Mouse (Mus musculus): Measurements from ENCODE around the gene Rhod. TPM values are rescaled to one million over a fixed set of nuclear protein-coding genes. Genes with fewer than 3 reads are reported as not detected.

The Rhod gene
- polyA plus RNA-seq, 1 experiment from 2014 or later = 6.4 TPM

GRCm38 (mm10) chr19:4441621-4442161 lies 2.5 kb upstream of the Rhod start:
- no peak overlapping the region for H3K4me3 ChIP-seq (ENCODE audit: low read length)
- H3K36me3 ChIP-seq (ENCODE audit: control insufficient read depth, insufficient read depth, low read length) = no peaks in the 10 kb centered on the region
- no peak overlapping the region for H3K9ac ChIP-seq (ENCODE audit: low read depth, low read length)
- ATAC-seq = no peak
- H3K27me3 ChIP-seq (replicated peaks; ENCODE audit: control insufficient read depth, insufficient read depth, low read length) = peaks cover 12% of the 10 kb centered on the region
- no peak overlapping the region for H3K27ac ChIP-seq (ENCODE audit: low read depth, low read length)
- 29% methylated on average over 10 of the region's 10 CpGs for WGBS
- peaks cover 13% of the 10 kb centered on the region for H3K4me1 ChIP-seq (ENCODE audit: control insufficient read depth, insufficient read depth, low read depth, low read length)
- H3K4me2 ChIP-seq (ENCODE audit: low read length) = no peak overlapping the region
- no peaks in the 10 kb centered on the region for H3K9me3 ChIP-seq (ENCODE audit: control insufficient read depth, low read length)

GRCm38 (mm10) chr19:4441090-4441591 lies 1.9 kb upstream of the Rhod start:
- peaks cover 13% of the 10 kb centered on the region for H3K4me1 ChIP-seq (ENCODE audit: control insufficient read depth, insufficient read depth, low read depth, low read length)
- H3K27me3 ChIP-seq (replicated peaks; ENCODE audit: control insufficient read depth, insufficient read depth, low read length) = peaks cover 12% of the 10 kb centered on the region
- H3K4me2 ChIP-seq (ENCODE audit: low read length) = no peak overlapping the region
- ATAC-seq = no peak
- H3K9ac ChIP-seq (ENCODE audit: low read depth, low read length) = no peak overlapping the region
- no peaks in the 10 kb centered on the region for H3K36me3 ChIP-seq (ENCODE audit: control insufficient read depth, insufficient read depth, low read length)
- no peaks in the 10 kb centered on the region for H3K9me3 ChIP-seq (ENCODE audit: control insufficient read depth, low read length)
- no peak overlapping the region for H3K4me3 ChIP-seq (ENCODE audit: low read length)
- H3K27ac ChIP-seq (ENCODE audit: low read depth, low read length) = no peak overlapping the region
- WGBS = 26% methylated on average over 6 of the region's 6 CpGs

- no peak overlapping the region for H3K9ac ChIP-seq (ENCODE audit: low read depth, low read length)
- no peak overlapping the region for H3K27ac ChIP-seq (ENCODE audit: low read depth, low read length)
- H3K4me3 ChIP-seq (ENCODE audit: low read length) = no peak overlapping the region
- H3K27me3 ChIP-seq (replicated peaks; ENCODE audit: control insufficient read depth, insufficient read depth, low read length) = peaks cover 12% of the 10 kb centered on the region
- H3K9me3 ChIP-seq (ENCODE audit: control insufficient read depth, low read length) = no peaks in the 10 kb centered on the region
- peaks cover 13% of the 10 kb centered on the region for H3K4me1 ChIP-seq (ENCODE audit: control insufficient read depth, insufficient read depth, low read depth, low read length)
- WGBS = 14% methylated on average over 8 of the region's 8 CpGs
- H3K36me3 ChIP-seq (ENCODE audit: control insufficient read depth, insufficient read depth, low read length) = no peaks in the 10 kb centered on the region
- no peak for ATAC-seq
- H3K4me2 ChIP-seq (ENCODE audit: low read length) = peak overlapping the region; percentile 11; the same call in 1 of the 2 replicates
These were observed 990 bp upstream of the Rhod start for GRCm38 (mm10) chr19:4440222-4440621.

- peak overlapping the region; percentile 94 for H3K4me2 ChIP-seq (ENCODE audit: low read length)
- H3K9ac ChIP-seq (ENCODE audit: low read depth, low read length) = peak overlapping the region; percentile 67
- H3K27me3 ChIP-seq (replicated peaks; ENCODE audit: control insufficient read depth, insufficient read depth, low read length) = peaks cover 12% of the 10 kb centered on the region
- H3K36me3 ChIP-seq (ENCODE audit: control insufficient read depth, insufficient read depth, low read length) = no peaks in the 10 kb centered on the region
- H3K4me3 ChIP-seq (ENCODE audit: low read length) = peak overlapping the region; percentile 51
- peaks cover 13% of the 10 kb centered on the region for H3K4me1 ChIP-seq (ENCODE audit: control insufficient read depth, insufficient read depth, low read depth, low read length)
- no peak overlapping the region; the same call in 1 of the 2 replicates for H3K27ac ChIP-seq (ENCODE audit: low read depth, low read length)
- H3K9me3 ChIP-seq (ENCODE audit: control insufficient read depth, low read length) = no peaks in the 10 kb centered on the region
- 7% methylated on average over 8 of the region's 8 CpGs for WGBS
- ATAC-seq = no peak
These were observed 456 bp downstream of the Rhod start for GRCm38 (mm10) chr19:4438791-4439160.

- WGBS = 78% methylated on average over 6 of the region's 6 CpGs
- Histone ChIP-seq H3K9me3 (ENCODE audit: control insufficient read depth, low read length) (no peaks in the 10 kb centered on the region), H3K4me3 (ENCODE audit: low read length) (no peak overlapping the region)
These were observed 1.3 kb downstream of the Rhod start for GRCm38 (mm10) chr19:4437886-4438285.

GRCm38 (mm10) chr19:4436254-4436653 lies 3.0 kb downstream of the Rhod start:
- Histone ChIP-seq H3K4me3 (ENCODE audit: low read length) (no peak overlapping the region), H3K9ac (ENCODE audit: low read depth, low read length) (no peak overlapping the region), H3K4me2 (ENCODE audit: low read length) (no peak overlapping the region), H3K27me3 (replicated peaks; ENCODE audit: control insufficient read depth, insufficient read depth, low read length) (peaks cover 12% of the 10 kb centered on the region), H3K36me3 (ENCODE audit: control insufficient read depth, insufficient read depth, low read length) (no peaks in the 10 kb centered on the region), H3K9me3 (ENCODE audit: control insufficient read depth, low read length) (no peaks in the 10 kb centered on the region), H3K27ac (ENCODE audit: low read depth, low read length) (no peak overlapping the region), H3K4me1 (ENCODE audit: control insufficient read depth, insufficient read depth, low read depth, low read length) (peaks cover 13% of the 10 kb centered on the region)
- no peak for ATAC-seq
- 95% methylated on average over 3 of the region's 3 CpGs for WGBS

More at GRCm38 (mm10) chr19:4437886-4438285, 1.3 kb downstream of the Rhod start:
- Histone ChIP-seq H3K4me1 (ENCODE audit: control insufficient read depth, insufficient read depth, low read depth, low read length) (peaks cover 13% of the 10 kb centered on the region), H3K9ac (ENCODE audit: low read depth, low read length) (no peak overlapping the region), H3K27me3 (replicated peaks; ENCODE audit: control insufficient read depth, insufficient read depth, low read length) (peaks cover 12% of the 10 kb centered on the region), H3K27ac (ENCODE audit: low read depth, low read length) (no peak overlapping the region), H3K36me3 (ENCODE audit: control insufficient read depth, insufficient read depth, low read length) (no peaks in the 10 kb centered on the region), H3K4me2 (ENCODE audit: low read length) (no peak overlapping the region)
- ATAC-seq = no peak

- ATAC-seq = no peak
- Histone ChIP-seq H3K27ac (ENCODE audit: low read depth, low read length) (no peak overlapping the region), H3K9me3 (ENCODE audit: control insufficient read depth, low read length) (no peaks in the 10 kb centered on the region), H3K27me3 (replicated peaks; ENCODE audit: control insufficient read depth, insufficient read depth, low read length) (peaks cover 8% of the 10 kb centered on the region), H3K36me3 (ENCODE audit: control insufficient read depth, insufficient read depth, low read length) (no peaks in the 10 kb centered on the region), H3K4me1 (ENCODE audit: control insufficient read depth, insufficient read depth, low read depth, low read length) (peaks cover 10% of the 10 kb centered on the region), H3K4me2 (ENCODE audit: low read length) (no peak overlapping the region), H3K9ac (ENCODE audit: low read depth, low read length) (no peak overlapping the region), H3K4me3 (ENCODE audit: low read length) (no peak overlapping the region)
- WGBS = 83% methylated on average over 1 of the region's 1 CpGs
These were observed 4.2 kb downstream of the Rhod start for GRCm38 (mm10) chr19:4434999-4435398.

- no peaks in the 10 kb centered on the region for H3K36me3 ChIP-seq (ENCODE audit: control insufficient read depth, insufficient read depth, low read length)
- no peaks in the 10 kb centered on the region for H3K9me3 ChIP-seq (ENCODE audit: control insufficient read depth, low read length)
- no peak overlapping the region for H3K4me3 ChIP-seq (ENCODE audit: low read length)
- no peak overlapping the region for H3K9ac ChIP-seq (ENCODE audit: low read depth, low read length)
- WGBS = 75% methylated on average over 1 of the region's 1 CpGs
- H3K4me1 ChIP-seq (ENCODE audit: control insufficient read depth, insufficient read depth, low read depth, low read length) = no peaks in the 10 kb centered on the region
- no peak overlapping the region for H3K4me2 ChIP-seq (ENCODE audit: low read length)
- H3K27ac ChIP-seq (ENCODE audit: low read depth, low read length) = no peak overlapping the region
- peaks cover 5% of the 10 kb centered on the region for H3K27me3 ChIP-seq (replicated peaks; ENCODE audit: control insufficient read depth, insufficient read depth, low read length)
- no peak for ATAC-seq
These were observed 5.5 kb downstream of the Rhod start for GRCm38 (mm10) chr19:4433756-4434155.

GRCm38 (mm10) chr19:4430091-4430620 lies 9.1 kb downstream of the Rhod start:
- H3K9ac ChIP-seq (ENCODE audit: low read depth, low read length) = no peak overlapping the region
- no peak for ATAC-seq
- H3K27ac ChIP-seq (ENCODE audit: low read depth, low read length) = no peak overlapping the region
- no peak overlapping the region for H3K4me3 ChIP-seq (ENCODE audit: low read length)
- 96% methylated on average over 4 of the region's 4 CpGs for WGBS
- no peaks in the 10 kb centered on the region for H3K36me3 ChIP-seq (ENCODE audit: control insufficient read depth, insufficient read depth, low read length)
- no peaks in the 10 kb centered on the region for H3K4me1 ChIP-seq (ENCODE audit: control insufficient read depth, insufficient read depth, low read depth, low read length)
- no peak overlapping the region for H3K4me2 ChIP-seq (ENCODE audit: low read length)
- H3K27me3 ChIP-seq (replicated peaks; ENCODE audit: control insufficient read depth, insufficient read depth, low read length) = no peaks in the 10 kb centered on the region
- no peaks in the 10 kb centered on the region for H3K9me3 ChIP-seq (ENCODE audit: control insufficient read depth, low read length)
